Mouse (Mus musculus): Measurements from ENCODE around the gene Il25.

GRCm38 (mm10) chr14:54953664-54954206, 21.2 kb downstream of the Il25 start:
- TF ChIP-seq CTCF (IDR thresholded peaks at IDR 0.05; ENCODE audit: low read depth), result no peak
- TF ChIP-seq EP300 (IDR thresholded peaks at IDR 0.05; ENCODE audit: low read depth), result no peak

All from liver, embryonic 14.5 days (tissue).